Mouse (Mus musculus) heart, postnatal 0 days (tissue): ENCODE measurements around the gene Trim17.

ENCODE experiments used
- CTCF ChIP-seq: IDR thresholded peaks from 2 replicates; pipeline ENCODE4 v1.5.1; 2016; ENCODE audit warnings: antibody characterized with exemption, control low read depth, low read depth
- EP300 ChIP-seq: IDR thresholded peaks from 2 replicates; pipeline ENCODE4 v1.6.1; 2016; ENCODE audit warnings: antibody characterized with exemption, low read depth

DNA sequence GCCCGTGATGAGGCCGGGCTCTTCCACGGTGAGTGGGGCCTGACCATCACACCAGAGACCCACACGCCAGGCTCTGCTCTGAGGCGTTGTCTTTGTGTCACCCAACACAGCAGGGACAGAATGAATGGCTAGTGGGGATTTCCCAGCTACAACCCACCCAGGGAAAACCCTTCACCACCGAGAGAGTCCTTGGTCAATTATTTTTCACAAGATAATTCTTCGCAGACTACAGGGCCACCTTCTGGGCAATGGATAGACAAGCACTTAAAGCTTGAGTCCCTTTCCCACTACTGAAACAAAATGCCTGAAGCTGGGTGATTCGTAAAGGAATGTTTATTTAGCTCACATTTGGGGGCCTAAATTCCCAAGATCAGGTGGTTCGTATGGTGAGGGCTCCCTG, 32.1 kb upstream of the Trim17 start:
- TF ChIP-seq CTCF = no peak
- TF ChIP-seq EP300 = no peak
